Mouse (Mus musculus) stomach, embryonic 15.5 days (tissue): ENCODE data around the gene Tns3. TPM values are rescaled to one million over a fixed set of nuclear protein-coding genes. Genes with fewer than 3 reads are reported as not detected.

ENCODE experiments used
- ATAC-seq: fragments of 200-750 bp; cut with Nextera tagmentation; 2 replicates; pipeline ENCODE4 v1.8.0; 2017; ENCODE audit warnings: low read depth, moderate number of reproducible peaks, moderate TSS enrichment; ENCODE audit not compliant: insufficient read depth, low FRiP score
- H3K27ac ChIP-seq: fragments of 300-500 bp; sonication (generic); 2 replicates; pipeline ENCODE4 v1.5.1; 2015; ENCODE audit warnings: mild to moderate bottlenecking, inconsistent platforms
- H3K27me3 ChIP-seq: fragments of 300-500 bp; sonication (generic); replicated peaks from 2 replicates; pipeline ENCODE4 v1.6.1; 2015; ENCODE audit warnings: inconsistent platforms
- H3K36me3 ChIP-seq: fragments of 300-500 bp; sonication (generic); 2 replicates; pipeline ENCODE4 v1.6.1; 2015; ENCODE audit warnings: inconsistent platforms
- H3K4me1 ChIP-seq: fragments of 300-500 bp; sonication (generic); 2 replicates; pipeline ENCODE4 v1.6.1; 2015; ENCODE audit warnings: inconsistent platforms
- H3K4me2 ChIP-seq: fragments of 300-500 bp; sonication (generic); 2 replicates; pipeline ENCODE4 v1.6.1; 2015; ENCODE audit warnings: mild to moderate bottlenecking, inconsistent platforms
- H3K4me3 ChIP-seq: fragments of 300-500 bp; sonication (generic); replicated peaks from 2 replicates; pipeline ENCODE4 v1.5.1; 2015; ENCODE audit warnings: inconsistent platforms
- H3K9ac ChIP-seq: fragments of 300-500 bp; sonication (generic); 2 replicates; pipeline ENCODE4 v1.6.1; 2015; ENCODE audit warnings: inconsistent platforms
- H3K9me3 ChIP-seq: fragments of 300-500 bp; sonication (generic); 2 replicates; pipeline ENCODE4 v1.6.1; 2016; ENCODE audit warnings: inconsistent platforms
- WGBS: fragments of 180-500 bp; shearing (Covaris S2); methylation state at CpG from one replicate; pipeline ENCODE4 v1.1.7; 2015; 5-methylcytosine and 5-hydroxymethylcytosine counted together
- polyA plus RNA-seq: library from polyadenylated mRNA; unstranded; fragments of >200 nt; fragmentation: Nextera tagmentation; extraction: Ambion mirVana; gene quantifications from 2 replicates; pipeline ENCODE4 v1.2.1, GENCODE M21; 2015

Tns3 gene
- polyA plus RNA-seq, 1 experiment from 2014 or later = 26.9 TPM

- Histone ChIP-seq H3K4me1 (0 out of 2 replicates have a peak, but pooled peaks cover 3% of the 10 kb centered on the region), H3K9me3 (no peaks in the 10 kb centered on the region), H3K27ac (no peak overlapping the region), H3K27me3 (no peaks in the 10 kb centered on the region), H3K4me3 (no peak overlapping the region), H3K4me2 (no peak overlapping the region), H3K36me3 (peaks cover 21% of the 10 kb centered on the region), H3K9ac (no peak overlapping the region)
- no peak for ATAC-seq
- WGBS = 87% methylated on average over 2 of the region's 2 CpGs
Observed at GRCm38 (mm10) chr11:8479858-8480257, 184.5 kb downstream of the Tns3 start.

- Histone ChIP-seq H3K9ac (no peak overlapping the region), H3K36me3 (peaks cover 21% of the 10 kb centered on the region), H3K9me3 (no peaks in the 10 kb centered on the region), H3K27me3 (no peaks in the 10 kb centered on the region), H3K4me2 (no peak overlapping the region), H3K4me1 (0 out of 2 replicates have a peak, but pooled peaks cover 3% of the 10 kb centered on the region), H3K4me3 (no peak overlapping the region), H3K27ac (no peak overlapping the region)
- no peak for ATAC-seq
- 94% methylated on average over 7 of the region's 7 CpGs for WGBS
Observed at GRCm38 (mm10) chr11:8479313-8479712, 185.0 kb downstream of the Tns3 start.

- H3K27me3 ChIP-seq = no peaks in the 10 kb centered on the region
- H3K27ac ChIP-seq = no peak overlapping the region
- no peak overlapping the region for H3K4me3 ChIP-seq
- no peak overlapping the region for H3K4me2 ChIP-seq
- ATAC-seq = no peak
- no peaks in the 10 kb centered on the region for H3K9me3 ChIP-seq
- WGBS = 76% methylated on average over 5 of the region's 5 CpGs
- peaks cover 13% of the 10 kb centered on the region for H3K36me3 ChIP-seq
- peaks cover 22% of the 10 kb centered on the region for H3K4me1 ChIP-seq
- H3K9ac ChIP-seq = no peak overlapping the region
Observed at GRCm38 (mm10) chr11:8473616-8474015, 190.7 kb downstream of the Tns3 start.

- Histone ChIP-seq H3K4me2 (no peak overlapping the region), H3K9me3 (no peaks in the 10 kb centered on the region), H3K4me1 (peaks cover 31% of the 10 kb centered on the region), H3K4me3 (no peak overlapping the region), H3K36me3 (0 out of 2 replicates have a peak, but pooled peaks cover 5% of the 10 kb centered on the region), H3K27me3 (no peaks in the 10 kb centered on the region), H3K27ac (no peak overlapping the region), H3K9ac (no peak overlapping the region)
- 51% methylated on average over 12 of the region's 12 CpGs for WGBS
- ATAC-seq = no peak
Observed at GRCm38 (mm10) chr11:8472439-8472838, 191.9 kb downstream of the Tns3 start.

- Histone ChIP-seq H3K9me3 (no peaks in the 10 kb centered on the region), H3K36me3 (0 out of 2 replicates have a peak, but pooled peaks cover 5% of the 10 kb centered on the region), H3K27me3 (no peaks in the 10 kb centered on the region), H3K27ac (no peak overlapping the region), H3K4me1 (peaks cover 39% of the 10 kb centered on the region), H3K9ac (no peak overlapping the region), H3K4me3 (no peak overlapping the region), H3K4me2 (no peak overlapping the region)
- WGBS = 90% methylated on average over 3 of the region's 3 CpGs
- no peak for ATAC-seq
Observed at GRCm38 (mm10) chr11:8471535-8471934, 192.8 kb downstream of the Tns3 start.

DNA sequence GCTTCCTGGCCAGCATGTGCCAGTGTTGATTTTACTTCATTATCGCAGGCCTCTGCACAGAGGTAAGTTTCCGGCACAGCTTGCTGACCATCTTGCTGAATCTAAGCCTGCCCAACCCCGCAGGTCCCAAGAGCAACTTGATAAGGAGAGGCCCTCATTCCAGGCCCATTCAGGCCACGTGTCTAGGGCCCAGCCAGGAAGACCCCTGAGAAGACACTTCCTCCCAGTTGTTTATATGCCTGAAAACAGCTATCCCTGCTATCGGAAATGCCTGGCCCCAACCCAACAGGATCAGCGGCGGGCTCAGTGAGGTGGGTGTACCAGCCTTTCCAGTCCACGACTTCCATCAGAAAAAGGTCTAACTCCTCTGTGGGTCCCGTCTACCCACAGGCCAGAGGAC lies 194.8 kb downstream of the Tns3 start:
- 0 out of 2 replicates have a peak, but pooled peaks cover 5% of the 10 kb centered on the region for H3K36me3 ChIP-seq
- 49% methylated on average over 9 of the region's 9 CpGs for WGBS
- ATAC-seq = no peak
- no peaks in the 10 kb centered on the region for H3K27me3 ChIP-seq
- peak overlapping the region; percentile 92 for H3K27ac ChIP-seq
- no peak overlapping the region for H3K4me2 ChIP-seq
- H3K4me1 ChIP-seq = peaks cover 44% of the 10 kb centered on the region
- no peak overlapping the region for H3K4me3 ChIP-seq
- no peaks in the 10 kb centered on the region for H3K9me3 ChIP-seq
- no peak overlapping the region for H3K9ac ChIP-seq

DNA sequence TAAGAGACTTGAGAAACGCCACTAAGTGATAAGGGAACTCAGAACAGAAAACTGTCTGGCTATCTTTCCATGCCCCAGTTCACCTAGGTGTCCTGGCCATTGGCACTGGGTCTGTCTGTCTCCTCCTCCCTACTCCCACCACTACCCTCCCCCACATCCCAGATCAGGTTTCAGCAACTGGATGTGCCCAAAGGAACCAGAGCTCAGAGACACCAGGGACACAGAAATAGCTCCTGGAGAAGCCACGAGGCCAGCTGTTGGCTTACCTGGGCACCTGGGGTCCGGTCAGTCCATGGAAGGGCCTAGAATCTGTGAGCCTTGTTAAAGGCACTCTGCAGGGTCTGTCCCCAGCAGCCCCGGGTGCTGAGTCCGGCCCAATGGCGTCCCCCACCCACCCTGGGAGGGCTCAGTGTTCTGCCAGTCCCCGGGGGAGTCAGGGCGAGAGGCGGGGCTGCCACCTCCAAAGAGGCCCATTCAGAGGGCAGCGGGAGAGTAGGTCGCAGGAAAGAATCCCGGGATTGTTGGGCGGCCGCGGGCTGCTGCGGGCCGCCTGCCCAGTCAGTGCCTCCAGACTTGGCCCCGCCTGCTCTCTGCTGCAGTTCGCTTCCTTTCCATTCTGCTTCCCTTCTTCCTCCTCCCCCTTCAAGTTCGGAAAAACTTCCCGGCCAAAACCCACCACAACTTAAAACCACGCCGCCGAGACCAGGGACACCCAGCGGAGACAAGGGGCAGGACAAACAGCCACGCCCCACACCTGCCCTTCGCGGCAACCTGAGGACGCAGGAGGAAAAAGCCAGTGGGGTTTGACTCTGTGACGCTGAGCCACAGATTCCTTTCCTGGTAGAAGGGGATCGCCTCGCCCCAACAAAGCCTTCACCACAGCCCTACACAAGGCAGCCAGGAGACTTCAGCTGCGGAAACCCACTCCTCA lies 195.9 kb downstream of the Tns3 start:
- H3K9ac ChIP-seq = peak overlapping the region; percentile 16; the same call in 1 of the 2 replicates
- peak overlapping the region; percentile 80 for H3K4me2 ChIP-seq
- no peaks in the 10 kb centered on the region for H3K9me3 ChIP-seq
- H3K27me3 ChIP-seq = no peaks in the 10 kb centered on the region
- 0 out of 2 replicates have a peak, but pooled peaks cover 5% of the 10 kb centered on the region for H3K36me3 ChIP-seq
- H3K4me1 ChIP-seq = peaks cover 48% of the 10 kb centered on the region
- H3K27ac ChIP-seq = peak overlapping the region; percentile 92
- peak; percentile 78 for ATAC-seq
- WGBS = 1% methylated on average over 33 of the region's 33 CpGs
- H3K4me3 ChIP-seq = peak overlapping the region; percentile 49

- Histone ChIP-seq H3K27me3 (no peaks in the 10 kb centered on the region), H3K4me3 (peak overlapping the region; percentile 49), H3K27ac (peak overlapping the region; percentile 92), H3K4me1 (peaks cover 48% of the 10 kb centered on the region), H3K4me2 (peak overlapping the region; percentile 80), H3K9ac (peak overlapping the region; percentile 16; the same call in 1 of the 2 replicates), H3K36me3 (0 out of 2 replicates have a peak, but pooled peaks cover 2% of the 10 kb centered on the region), H3K9me3 (no peaks in the 10 kb centered on the region)
- no peak for ATAC-seq
- WGBS = 25% methylated on average over 13 of the region's 13 CpGs
Observed at GRCm38 (mm10) chr11:8467403-8468160, 196.8 kb downstream of the Tns3 start.

DNA sequence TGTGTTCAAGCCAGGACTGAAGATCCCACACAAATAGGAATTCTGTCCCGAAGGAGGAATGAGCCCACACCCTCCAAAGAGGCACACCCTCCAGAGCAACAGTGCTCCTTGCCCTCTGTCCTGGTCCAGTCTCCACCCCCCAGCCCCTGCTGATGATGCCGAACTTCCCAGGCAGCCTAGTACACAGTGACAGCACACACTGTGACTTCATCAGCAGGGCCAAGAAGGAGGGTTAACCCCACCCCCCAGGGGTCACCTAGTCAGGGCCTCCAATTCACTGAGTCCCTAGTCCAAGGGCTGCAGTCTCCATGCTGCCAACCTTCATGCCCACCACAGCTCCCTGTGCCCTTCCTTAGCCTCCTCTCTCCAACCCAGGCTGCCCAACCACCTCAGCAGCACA lies 200.5 kb downstream of the Tns3 start:
- H3K4me2 ChIP-seq = no peak overlapping the region
- H3K4me1 ChIP-seq = peaks cover 37% of the 10 kb centered on the region
- no peak overlapping the region for H3K27ac ChIP-seq
- H3K9ac ChIP-seq = no peak overlapping the region
- WGBS = 65% methylated on average over 2 of the region's 2 CpGs
- H3K36me3 ChIP-seq = no peaks in the 10 kb centered on the region
- H3K9me3 ChIP-seq = no peaks in the 10 kb centered on the region
- H3K27me3 ChIP-seq = no peaks in the 10 kb centered on the region
- no peak for ATAC-seq
- H3K4me3 ChIP-seq = no peak overlapping the region

- no peak overlapping the region for H3K9ac ChIP-seq
- ATAC-seq = no peak
- H3K4me2 ChIP-seq = no peak overlapping the region
- no peaks in the 10 kb centered on the region for H3K9me3 ChIP-seq
- H3K27me3 ChIP-seq = no peaks in the 10 kb centered on the region
- WGBS = 93% methylated on average over 3 of the region's 3 CpGs
- H3K4me1 ChIP-seq = peaks cover 36% of the 10 kb centered on the region
- H3K4me3 ChIP-seq = no peak overlapping the region
- no peaks in the 10 kb centered on the region for H3K36me3 ChIP-seq
- no peak overlapping the region for H3K27ac ChIP-seq
Observed at GRCm38 (mm10) chr11:8462827-8463405, 201.4 kb downstream of the Tns3 start.

- peaks cover 32% of the 10 kb centered on the region; the same call in 1 of the 2 replicates for H3K4me1 ChIP-seq
- no peaks in the 10 kb centered on the region for H3K9me3 ChIP-seq
- H3K27me3 ChIP-seq = no peaks in the 10 kb centered on the region
- no peaks in the 10 kb centered on the region for H3K36me3 ChIP-seq
- ATAC-seq = no peak
- no peak overlapping the region for H3K4me3 ChIP-seq
- no peak overlapping the region for H3K9ac ChIP-seq
- 79% methylated on average over 4 of the region's 4 CpGs for WGBS
- H3K4me2 ChIP-seq = no peak overlapping the region
- H3K27ac ChIP-seq = no peak overlapping the region
Observed at GRCm38 (mm10) chr11:8460835-8461234, 203.5 kb downstream of the Tns3 start.
